Mouse (Mus musculus) lung, embryonic 15.5 days (tissue): Measurements from ENCODE around the gene Cadm2. TPM values are rescaled to one million over a fixed set of nuclear protein-coding genes. Genes with fewer than 3 reads are reported as not detected.

Experiments used
- ATAC-seq: fragments of 200-750 bp; cut with Nextera tagmentation; 2 replicates; pipeline ENCODE4 v1.8.0; 2017; ENCODE audit warnings: moderate number of reproducible peaks, borderline replicate concordance; ENCODE audit not compliant: low FRiP score, low TSS enrichment; ENCODE audit errors: extremely low read depth
- H3K27ac ChIP-seq: fragments of 300-500 bp; sonication (generic); 2 replicates; pipeline ENCODE4 v1.5.1; 2015; ENCODE audit warnings: moderate library complexity, mild to moderate bottlenecking, inconsistent platforms
- H3K27me3 ChIP-seq: fragments of 300-500 bp; sonication (generic); 2 replicates; pipeline ENCODE4 v1.6.1; 2015; ENCODE audit warnings: inconsistent platforms
- H3K36me3 ChIP-seq: fragments of 300-500 bp; sonication (generic); 2 replicates; pipeline ENCODE4 v1.6.1; 2015; ENCODE audit warnings: inconsistent platforms
- H3K4me1 ChIP-seq: fragments of 300-500 bp; sonication (generic); 2 replicates; pipeline ENCODE4 v1.6.1; 2015; ENCODE audit warnings: inconsistent platforms
- H3K4me2 ChIP-seq: fragments of 300-500 bp; sonication (generic); 2 replicates; pipeline ENCODE4 v1.6.1; 2015; ENCODE audit warnings: inconsistent platforms, mild to moderate bottlenecking, moderate library complexity
- H3K4me3 ChIP-seq: fragments of 300-500 bp; sonication (generic); 2 replicates; pipeline ENCODE4 v1.5.1; 2015; ENCODE audit warnings: mild to moderate bottlenecking, inconsistent platforms
- H3K9ac ChIP-seq: fragments of 300-500 bp; sonication (generic); 2 replicates; pipeline ENCODE4 v1.6.1; 2015; ENCODE audit warnings: inconsistent platforms
- H3K9me3 ChIP-seq: fragments of 300-500 bp; sonication (generic); 2 replicates; pipeline ENCODE4 v1.6.1; 2016; ENCODE audit warnings: inconsistent platforms
- WGBS: fragments of 180-500 bp; shearing (Covaris S2); methylation state at CpG from one replicate; pipeline ENCODE4 v1.1.7; 2015; 5-methylcytosine and 5-hydroxymethylcytosine counted together
- polyA plus RNA-seq: library from polyadenylated mRNA; unstranded; fragments of >200 nt; fragmentation: Nextera tagmentation; extraction: Ambion mirVana; gene quantifications from 2 replicates; pipeline ENCODE4 v1.2.1, GENCODE M21; 2015

The Cadm2 gene
- polyA plus RNA-seq, 1 experiment from 2014 or later: 0.74 TPM

DNA sequence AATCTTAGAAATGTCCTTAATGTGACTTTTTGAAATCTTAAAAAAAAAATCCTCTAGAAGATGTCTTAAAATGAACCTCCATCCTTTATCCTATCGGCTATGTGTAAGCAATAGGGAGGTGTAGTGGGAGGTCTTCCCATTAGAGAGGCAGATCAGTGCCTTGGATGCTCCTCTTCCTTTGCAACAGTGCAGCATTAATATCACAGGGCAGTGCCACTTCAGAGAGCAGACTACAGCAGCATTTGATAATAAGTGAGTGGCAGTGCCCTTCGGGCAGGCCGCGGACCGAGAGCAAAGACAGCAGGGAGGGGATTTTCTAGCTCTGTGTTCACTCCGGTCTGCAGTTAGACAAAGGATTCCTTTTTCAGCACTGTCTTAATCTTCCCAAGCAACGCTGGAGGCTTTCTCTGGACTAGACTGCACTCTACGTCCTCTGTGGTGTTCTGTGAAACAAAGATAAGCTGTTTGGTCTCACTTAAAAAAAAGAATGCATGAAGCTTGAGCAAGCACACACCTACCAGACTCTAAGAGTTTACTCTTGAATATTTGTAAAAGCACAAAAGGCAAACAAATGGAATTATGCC, 514.1 kb downstream of the Cadm2 start:
- Histone ChIP-seq H3K9me3 (no peaks in the 10 kb centered on the region), H3K36me3 (no peaks in the 10 kb centered on the region), H3K4me2 (no peak overlapping the region), H3K27ac (no peak overlapping the region), H3K9ac (no peak overlapping the region), H3K4me1 (no peaks in the 10 kb centered on the region), H3K4me3 (no peak overlapping the region), H3K27me3 (no peaks in the 10 kb centered on the region)
- ATAC-seq: no peak
- 64% methylated on average over 8 of the region's 8 CpGs for WGBS

DNA sequence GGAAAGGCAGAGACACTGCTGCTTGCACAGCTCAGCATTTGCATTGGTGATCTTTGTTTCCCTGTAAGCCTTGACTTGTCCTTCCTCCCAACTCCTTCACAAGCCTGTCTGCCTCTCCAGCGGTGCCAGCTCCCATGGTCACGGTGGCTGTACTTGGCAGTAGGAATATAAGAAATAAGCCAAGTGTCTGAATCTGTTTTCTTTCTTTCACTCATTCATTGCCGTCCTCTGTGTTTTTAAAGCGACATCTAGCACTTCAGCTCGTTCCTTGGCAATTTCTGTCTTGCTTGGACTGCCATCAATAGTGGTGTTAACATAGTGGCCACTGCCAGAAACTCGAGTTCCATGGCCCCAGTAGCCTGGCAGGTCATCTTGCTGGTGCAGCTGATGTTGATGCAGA, 524.0 kb downstream of the Cadm2 start:
- Histone ChIP-seq H3K9me3 (no peaks in the 10 kb centered on the region), H3K9ac (no peak overlapping the region), H3K4me1 (no peaks in the 10 kb centered on the region), H3K27me3 (no peaks in the 10 kb centered on the region), H3K27ac (no peak overlapping the region), H3K4me2 (no peak overlapping the region), H3K4me3 (no peak overlapping the region), H3K36me3 (no peaks in the 10 kb centered on the region)
- ATAC-seq: no peak
- 40% methylated on average over 6 of the region's 6 CpGs for WGBS

DNA sequence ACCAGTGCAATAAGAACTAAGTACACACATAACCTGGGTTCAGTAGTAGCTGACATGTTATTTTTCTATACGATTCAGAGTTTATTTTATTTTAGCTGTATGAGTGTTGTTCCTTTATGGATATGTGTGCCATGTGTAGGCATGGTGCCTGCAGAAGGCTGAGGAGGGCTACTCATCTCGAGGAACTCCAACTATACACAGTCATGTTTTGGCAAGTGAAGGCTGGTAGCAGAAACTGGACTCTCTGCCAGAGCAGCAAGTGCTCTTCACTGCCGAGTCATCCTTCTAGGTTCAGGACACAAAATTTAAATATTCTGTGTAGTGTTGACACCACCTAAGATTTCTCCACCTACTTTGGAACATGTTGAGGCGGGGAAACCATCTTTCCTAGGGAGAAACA, 524.8 kb downstream of the Cadm2 start:
- Histone ChIP-seq H3K36me3 (no peaks in the 10 kb centered on the region), H3K4me2 (no peak overlapping the region), H3K9me3 (no peaks in the 10 kb centered on the region), H3K27ac (no peak overlapping the region), H3K9ac (no peak overlapping the region), H3K4me3 (no peak overlapping the region), H3K4me1 (no peaks in the 10 kb centered on the region), H3K27me3 (no peaks in the 10 kb centered on the region)
- 76% methylated on average over 4 of the region's 4 CpGs for WGBS
- no peak for ATAC-seq

DNA sequence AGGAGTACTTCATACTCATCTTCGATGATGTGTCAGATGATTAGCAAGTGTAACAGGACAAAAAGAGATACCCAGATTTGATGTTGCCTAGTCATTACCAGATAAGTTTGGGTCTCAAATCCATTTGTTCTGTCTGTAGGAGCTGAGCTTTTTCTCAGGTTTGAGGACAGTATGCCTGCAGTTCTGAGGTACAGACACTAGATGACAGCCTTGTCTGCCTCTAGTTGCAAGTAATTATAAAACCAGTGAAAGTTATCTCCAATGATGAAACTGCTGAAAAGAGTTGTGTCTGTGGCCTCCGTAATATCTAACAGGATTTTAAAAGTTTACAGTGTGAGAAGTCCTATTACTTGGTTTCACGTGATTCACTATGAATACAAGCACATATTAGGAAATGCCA, 531.0 kb downstream of the Cadm2 start:
- Histone ChIP-seq H3K27me3 (no peaks in the 10 kb centered on the region), H3K27ac (no peak overlapping the region), H3K36me3 (no peaks in the 10 kb centered on the region), H3K4me2 (no peak overlapping the region), H3K4me1 (no peaks in the 10 kb centered on the region), H3K9ac (no peak overlapping the region), H3K4me3 (no peak overlapping the region), H3K9me3 (no peaks in the 10 kb centered on the region)
- no peak for ATAC-seq
- 58% methylated on average over 3 of the region's 3 CpGs for WGBS

DNA sequence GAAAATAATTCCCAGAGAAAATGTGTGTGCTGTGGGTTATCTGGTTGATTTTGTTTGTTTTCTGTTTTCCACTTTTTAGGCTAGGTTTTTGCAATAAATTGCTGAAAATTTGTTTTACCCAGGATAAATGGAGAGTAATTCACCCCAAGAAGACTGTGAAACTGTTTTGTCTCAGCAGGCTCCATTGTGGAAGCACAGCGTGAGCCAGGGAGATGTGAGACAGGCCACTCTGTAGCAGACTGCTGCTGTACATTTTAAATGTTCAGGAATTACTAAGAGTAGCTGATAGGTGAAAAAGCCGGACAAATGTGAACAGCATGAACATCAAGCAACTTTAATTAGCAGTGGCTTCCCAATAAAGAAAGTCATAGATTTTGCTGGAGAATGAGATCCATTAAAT, 541.4 kb downstream of the Cadm2 start:
- no peaks in the 10 kb centered on the region for H3K9me3 ChIP-seq
- no peak overlapping the region for H3K27ac ChIP-seq
- no peak overlapping the region for H3K4me2 ChIP-seq
- no peaks in the 10 kb centered on the region for H3K27me3 ChIP-seq
- H3K36me3 ChIP-seq: no peaks in the 10 kb centered on the region
- ATAC-seq: no peak
- no peaks in the 10 kb centered on the region for H3K4me1 ChIP-seq
- no peak overlapping the region for H3K9ac ChIP-seq
- no peak overlapping the region for H3K4me3 ChIP-seq
- 80% methylated on average over 2 of the region's 2 CpGs for WGBS

DNA sequence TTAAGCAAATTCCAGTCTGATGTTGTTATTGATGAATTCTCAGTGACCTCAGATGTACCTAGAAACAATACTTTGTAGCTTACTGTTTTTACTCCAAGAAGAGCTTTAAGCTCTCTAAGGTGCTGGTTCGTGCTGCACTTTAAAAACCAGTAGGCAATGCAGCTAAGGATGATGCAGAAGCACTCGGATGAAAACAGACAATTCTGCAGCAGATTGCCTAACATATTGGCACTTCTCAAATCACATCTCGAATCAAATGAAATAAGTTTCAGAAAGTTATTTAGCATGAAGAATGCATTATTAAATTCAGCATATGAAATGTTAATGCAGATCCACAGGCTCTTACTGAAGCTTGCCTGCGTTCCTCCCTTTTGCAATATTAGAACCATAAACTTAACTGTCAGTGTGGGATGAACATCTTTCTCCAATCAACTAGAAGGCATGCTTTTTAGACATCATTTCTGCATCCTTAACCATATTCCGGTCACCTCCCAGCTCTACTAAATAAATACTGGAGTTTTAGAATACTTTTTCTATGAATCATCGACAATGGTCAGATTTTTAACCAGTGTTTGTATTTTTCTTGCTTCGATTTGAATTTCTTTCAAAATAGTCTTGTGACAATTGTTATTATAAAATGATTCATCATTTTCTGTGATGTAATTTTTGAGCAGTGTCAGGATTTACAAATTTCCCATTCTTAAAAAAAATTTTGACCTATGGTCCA, 544.4 kb downstream of the Cadm2 start:
- no peaks in the 10 kb centered on the region for H3K36me3 ChIP-seq
- WGBS: 71% methylated on average over 7 of the region's 7 CpGs
- no peaks in the 10 kb centered on the region for H3K27me3 ChIP-seq
- H3K4me1 ChIP-seq: no peaks in the 10 kb centered on the region
- H3K9me3 ChIP-seq: no peaks in the 10 kb centered on the region
- H3K27ac ChIP-seq: no peak overlapping the region
- H3K9ac ChIP-seq: no peak overlapping the region
- ATAC-seq: no peak
- no peak overlapping the region for H3K4me2 ChIP-seq
- no peak overlapping the region for H3K4me3 ChIP-seq

DNA sequence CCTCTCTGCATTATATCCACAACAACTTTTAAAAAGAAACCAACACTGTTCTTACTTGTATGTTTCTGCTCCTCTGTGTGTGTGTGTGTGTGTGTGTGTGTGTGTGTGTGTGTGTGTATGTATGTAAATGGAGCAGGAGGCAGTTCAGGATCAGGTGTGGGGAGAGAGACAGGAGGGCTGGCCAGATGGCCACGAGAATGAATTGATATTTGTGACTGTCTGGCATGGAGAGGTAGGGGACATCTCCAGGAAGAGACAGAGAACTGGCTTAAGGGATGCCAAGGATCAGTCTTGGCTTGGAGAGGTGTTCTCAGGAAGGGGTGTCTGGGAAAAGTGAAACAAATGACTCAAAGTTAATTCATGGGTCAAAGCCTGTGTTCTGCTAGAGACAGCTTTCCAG, 552.2 kb downstream of the Cadm2 start:
- ATAC-seq: no peak
- Histone ChIP-seq H3K9me3 (no peaks in the 10 kb centered on the region), H3K36me3 (no peaks in the 10 kb centered on the region), H3K4me1 (no peaks in the 10 kb centered on the region), H3K4me3 (no peak overlapping the region), H3K27ac (no peak overlapping the region), H3K27me3 (no peaks in the 10 kb centered on the region), H3K9ac (no peak overlapping the region), H3K4me2 (no peak overlapping the region)
- 25% methylated on average over 1 of the region's 1 CpGs for WGBS

DNA sequence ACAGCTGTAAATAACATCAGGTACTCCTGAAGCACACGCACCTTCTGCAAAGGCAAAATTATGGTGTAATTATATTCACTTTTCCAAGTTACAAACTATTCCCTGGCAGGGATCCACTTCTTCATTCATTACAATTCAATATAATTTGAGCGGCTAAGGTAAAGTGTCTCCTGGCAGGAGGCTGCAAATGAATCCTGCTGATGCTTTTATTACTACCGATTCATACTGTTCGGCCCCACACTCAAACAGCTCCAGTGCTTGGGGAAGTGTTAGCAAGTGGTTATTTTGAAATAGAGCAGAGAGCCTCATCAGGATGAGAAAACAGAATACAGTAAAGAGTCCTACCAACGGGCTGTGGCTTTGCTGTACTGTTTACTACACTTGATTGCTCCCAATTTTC, 589.8 kb downstream of the Cadm2 start:
- ATAC-seq: no peak
- Histone ChIP-seq H3K9ac (no peak overlapping the region), H3K4me3 (no peak overlapping the region), H3K4me1 (no peaks in the 10 kb centered on the region), H3K27ac (no peak overlapping the region), H3K36me3 (no peaks in the 10 kb centered on the region), H3K9me3 (no peaks in the 10 kb centered on the region), H3K27me3 (no peaks in the 10 kb centered on the region), H3K4me2 (no peak overlapping the region)
- 83% methylated on average over 5 of the region's 5 CpGs for WGBS

DNA sequence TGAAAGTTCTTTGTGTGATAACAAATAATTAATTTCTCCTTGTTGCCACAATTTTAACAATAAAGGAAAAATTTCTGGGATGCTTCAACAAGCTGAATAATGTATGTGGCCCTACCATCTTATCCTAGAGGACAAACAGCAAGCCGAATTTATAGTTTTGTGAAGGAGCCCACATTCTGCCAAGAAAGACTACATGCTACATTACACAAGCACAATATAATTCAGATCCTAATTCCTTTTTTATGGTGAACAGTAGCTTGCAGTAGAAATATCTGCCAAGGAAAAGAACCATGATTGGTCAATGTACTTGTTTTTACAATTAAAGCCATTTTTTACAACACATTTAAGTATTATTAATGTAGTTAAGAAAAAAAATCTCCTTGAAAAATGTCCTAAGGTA, 600.9 kb downstream of the Cadm2 start:
- WGBS: 80% methylated on average over 1 of the region's 1 CpGs
- no peaks in the 10 kb centered on the region for H3K36me3 ChIP-seq
- H3K9ac ChIP-seq: no peak overlapping the region
- no peak overlapping the region for H3K27ac ChIP-seq
- H3K27me3 ChIP-seq: no peaks in the 10 kb centered on the region
- H3K9me3 ChIP-seq: no peaks in the 10 kb centered on the region
- no peak overlapping the region for H3K4me2 ChIP-seq
- no peaks in the 10 kb centered on the region for H3K4me1 ChIP-seq
- no peak for ATAC-seq
- no peak overlapping the region for H3K4me3 ChIP-seq

DNA sequence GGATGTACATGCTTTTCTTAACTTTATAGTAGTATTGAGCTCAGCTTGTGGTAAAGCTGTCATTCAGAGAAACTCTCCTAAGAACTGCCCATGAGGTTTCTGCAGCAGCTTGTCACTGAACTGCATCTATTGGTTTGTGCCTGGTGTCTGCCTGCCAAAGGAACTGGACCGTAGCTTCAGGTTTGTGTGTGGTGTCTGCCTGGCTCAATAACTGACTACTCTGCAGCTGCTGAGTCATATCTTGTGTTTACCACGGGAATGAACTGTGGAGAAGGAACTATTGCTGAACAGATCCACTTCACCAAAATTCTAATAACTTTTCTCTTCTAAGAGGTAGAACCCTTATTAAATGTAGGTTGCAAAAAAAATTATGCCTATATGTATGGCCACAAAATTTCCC, 603.0 kb downstream of the Cadm2 start:
- Histone ChIP-seq H3K9me3 (no peaks in the 10 kb centered on the region), H3K27ac (no peak overlapping the region), H3K4me1 (no peaks in the 10 kb centered on the region), H3K27me3 (no peaks in the 10 kb centered on the region), H3K36me3 (no peaks in the 10 kb centered on the region), H3K9ac (no peak overlapping the region), H3K4me2 (no peak overlapping the region), H3K4me3 (no peak overlapping the region)
- no peak for ATAC-seq
- WGBS: 77% methylated on average over 2 of the region's 2 CpGs

DNA sequence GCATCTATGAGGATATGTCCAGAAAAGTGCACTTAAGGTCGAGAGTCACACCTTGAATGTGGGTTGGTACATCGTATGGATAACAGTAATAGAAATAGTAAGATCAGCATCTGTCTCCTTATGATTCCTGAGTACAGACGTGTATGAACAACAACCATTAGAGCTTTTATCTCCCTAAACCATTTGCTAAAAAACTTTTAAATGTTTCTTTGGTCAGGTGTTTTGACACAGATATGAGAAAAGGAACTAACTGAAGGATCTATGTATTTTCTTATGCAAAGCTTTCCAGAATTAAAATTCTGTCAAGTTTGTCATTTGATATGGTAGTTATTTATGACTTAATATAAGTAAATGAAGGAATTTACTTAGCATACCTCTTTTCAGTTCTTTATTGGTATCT, 617.5 kb downstream of the Cadm2 start:
- no peaks in the 10 kb centered on the region for H3K36me3 ChIP-seq
- no peak overlapping the region for H3K9ac ChIP-seq
- no peak overlapping the region for H3K27ac ChIP-seq
- no peak for ATAC-seq
- H3K4me3 ChIP-seq: no peak overlapping the region
- H3K4me1 ChIP-seq: no peaks in the 10 kb centered on the region
- H3K4me2 ChIP-seq: no peak overlapping the region
- no peaks in the 10 kb centered on the region for H3K9me3 ChIP-seq
- 68% methylated on average over 3 of the region's 3 CpGs for WGBS
- no peaks in the 10 kb centered on the region for H3K27me3 ChIP-seq

DNA sequence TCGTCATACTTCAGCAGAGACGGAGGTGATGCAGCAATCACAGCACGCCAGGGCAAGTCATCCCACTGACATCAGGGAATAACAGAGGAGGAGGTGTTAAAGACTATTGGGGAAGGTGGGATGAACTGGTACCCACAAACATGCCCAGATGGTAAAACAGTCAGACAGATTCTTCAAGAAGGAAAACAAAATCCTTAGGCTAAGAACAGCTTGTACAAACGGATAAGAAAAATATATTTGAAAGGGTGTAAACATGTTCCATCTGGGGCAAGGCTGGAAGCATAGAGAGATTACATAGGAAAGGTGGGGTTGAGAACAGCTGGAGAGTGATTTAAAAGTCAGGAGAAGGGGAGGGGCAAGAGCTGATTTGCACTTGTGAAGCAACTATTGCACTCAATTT, 619.0 kb downstream of the Cadm2 start:
- Histone ChIP-seq H3K4me2 (no peak overlapping the region), H3K36me3 (no peaks in the 10 kb centered on the region), H3K27me3 (no peaks in the 10 kb centered on the region), H3K9ac (no peak overlapping the region), H3K27ac (no peak overlapping the region), H3K9me3 (no peaks in the 10 kb centered on the region), H3K4me3 (no peak overlapping the region), H3K4me1 (no peaks in the 10 kb centered on the region)
- 57% methylated on average over 4 of the region's 4 CpGs for WGBS
- no peak for ATAC-seq

DNA sequence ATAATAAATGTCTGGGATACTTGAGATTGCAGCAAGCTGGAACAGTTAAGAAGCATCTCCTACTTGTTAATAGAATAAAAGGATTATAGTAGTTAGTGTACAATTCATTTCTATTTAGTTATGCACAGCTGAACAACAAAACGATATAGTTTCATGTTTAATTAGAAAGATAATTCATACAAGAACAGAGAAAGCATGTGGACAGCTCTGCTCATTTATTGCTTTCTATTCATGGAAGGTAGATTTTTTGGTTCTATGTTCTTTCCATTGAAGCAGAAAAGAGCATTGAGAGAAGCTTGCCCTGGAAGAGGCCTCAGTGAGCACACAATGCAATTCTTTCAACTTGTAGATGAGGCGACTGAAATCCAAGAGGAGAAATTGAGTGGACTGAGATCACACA, 623.2 kb downstream of the Cadm2 start:
- Histone ChIP-seq H3K36me3 (no peaks in the 10 kb centered on the region), H3K9ac (no peak overlapping the region), H3K4me2 (no peak overlapping the region), H3K4me1 (no peaks in the 10 kb centered on the region), H3K27me3 (no peaks in the 10 kb centered on the region), H3K27ac (no peak overlapping the region), H3K9me3 (no peaks in the 10 kb centered on the region), H3K4me3 (no peak overlapping the region)
- ATAC-seq: no peak
- WGBS: 70% methylated on average over 2 of the region's 2 CpGs
